Mouse (Mus musculus): ENCODE measurements around the gene Heatr5b. TPM values are rescaled to one million over a fixed set of nuclear protein-coding genes. Genes with fewer than 3 reads are reported as not detected.

The Heatr5b gene
- total RNA-seq, 4 experiments from 2014 or later, result 40.3 to 48.0 (median 44.7) TPM

Other genes starting within 250 kb of the Heatr5b start
- gene Strn, start 98.2 kb downstream of the Heatr5b start, total RNA-seq (2022), result 10 to 100 TPM; 20.0 to 25.9 (median 24.3) TPM
- gene Gpatch11, start 203 bp upstream of the Heatr5b start, total RNA-seq (2022), result 10 to 100 TPM; 23.0 to 35.3 (median 27.9) TPM
- gene Eif2ak2, start 47.2 kb upstream of the Heatr5b start, total RNA-seq (2022), result 1 to 10 TPM; 7.9 to 9.5 (median 8.2) TPM
- gene Sult6b1, start 71.6 kb upstream of the Heatr5b start, total RNA-seq (2022), result not detected
- 10 to 100 TPM; 64.4 to 75.7 (median 70.8) TPM for gene Cebpzos, start 81.1 kb upstream of the Heatr5b start, total RNA-seq (2022)
- gene Cebpz, start 101.7 kb upstream of the Heatr5b start, total RNA-seq (2022), result 10 to 100 TPM; 18.3 to 21.0 (median 19.3) TPM
- 10 to 100 TPM; 44.3 to 57.3 (median 50.7) TPM for gene Ndufaf7, start 101.8 kb upstream of the Heatr5b start, total RNA-seq (2022)
- gene Prkd3, start 185.5 kb upstream of the Heatr5b start, total RNA-seq (2022), result 10 to 100 TPM; 14.2 to 15.5 (median 14.9) TPM
- 1 to 10 TPM; 3.7 to 4.7 (median 4.5) TPM for gene Qpct, start 216.5 kb upstream of the Heatr5b start, total RNA-seq (2022)

All from heart, adult 8-10 months (tissue).